Mouse (Mus musculus) MEL (cell line): Measurements from ENCODE around the gene Isy1.

Experiments used
- GATA1 ChIP-seq: IDR thresholded peaks from 2 replicates; pipeline ENCODE4 v1.6.1; 2011; ENCODE audit warnings: low read depth, low read length, improper control_type of control experiment
- JUND ChIP-seq: IDR thresholded peaks from 2 replicates; pipeline ENCODE4 v1.6.1; 2011; ENCODE audit warnings: low read depth, mild to moderate bottlenecking, improper control_type of control experiment, low read length
- MYC ChIP-seq: IDR thresholded peaks from 2 replicates; pipeline ENCODE4 v1.6.1; 2011; ENCODE audit warnings: low read depth, mild to moderate bottlenecking, low read length, improper control_type of control experiment, moderate library complexity
- RCOR1 ChIP-seq: IDR thresholded peaks from 2 replicates; pipeline ENCODE4 v1.6.1; 2012; ENCODE audit warnings: low read depth, mild to moderate bottlenecking, inconsistent platforms, low read length, improper control_type of control experiment
- TCF12 ChIP-seq: IDR thresholded peaks from 2 replicates; pipeline ENCODE4 v1.6.1; 2014; ENCODE audit warnings: low read depth, mild to moderate bottlenecking, inconsistent platforms, low read length, improper control_type of control experiment, moderate library complexity
- USF2 ChIP-seq, 2 experiments: IDR thresholded peaks; 2 replicates each; pipeline ENCODE4 v1.6.1; 2011 to 2012; ENCODE audit warnings: improper control_type of control experiment in 2 of 2, low read length in 2 of 2, borderline replicate concordance in 1 of 2, inconsistent platforms in 1 of 2, low read depth in 1 of 2, mild to moderate bottlenecking in 1 of 2; ENCODE audit not compliant: insufficient read depth in 1 of 2
- ZKSCAN1 ChIP-seq: IDR thresholded peaks from 2 replicates; pipeline ENCODE4 v1.6.1; 2012; ENCODE audit warnings: low read depth, mild to moderate bottlenecking, inconsistent platforms, low read length, improper control_type of control experiment, moderate library complexity
- ZMIZ1 ChIP-seq: IDR thresholded peaks from 2 replicates; pipeline ENCODE4 v1.6.1; 2012; ENCODE audit warnings: low read depth, mild to moderate bottlenecking, inconsistent platforms, low read length, improper control_type of control experiment, moderate library complexity
- ZNF384 ChIP-seq: IDR thresholded peaks from 2 replicates; pipeline ENCODE4 v1.6.1; 2012; ENCODE audit warnings: low read depth, mild to moderate bottlenecking, inconsistent platforms, low read length, improper control_type of control experiment

DNA sequence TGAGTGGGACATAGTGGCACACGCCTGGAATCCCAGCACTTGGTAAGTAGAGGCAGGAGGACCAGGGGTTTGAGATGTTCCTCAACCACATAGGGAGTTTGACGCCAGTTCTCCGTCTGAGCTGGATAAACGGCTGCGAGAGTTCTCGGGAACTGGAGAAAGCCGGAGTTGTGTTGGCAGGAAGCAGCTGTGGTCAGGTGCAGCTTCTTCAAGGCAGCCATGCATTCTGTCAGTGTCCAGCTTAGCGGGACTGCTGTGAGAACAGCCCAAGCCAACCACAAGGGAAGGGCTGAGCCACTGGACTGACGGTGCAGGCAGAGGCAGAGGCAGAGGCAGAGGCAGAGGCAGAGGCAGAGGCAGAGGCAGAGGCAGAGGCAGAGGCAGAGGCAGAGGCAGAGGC is 63.7 kb downstream of the Isy1 start:
- TF ChIP-seq ZKSCAN1 = no peak
- TF ChIP-seq GATA1 = no peak
- no peak for TF ChIP-seq ZMIZ1
- TF ChIP-seq RCOR1 = no peak
- no peak for TF ChIP-seq ZNF384
- TF ChIP-seq USF2 (IDR thresholded peaks at IDR 0.05; ENCODE audit: borderline replicate concordance in 1 of 2, insufficient read depth in 1 of 2, low read depth in 1 of 2, low read length in 2 of 2) = no peak
- no peak for TF ChIP-seq MYC
- no peak for TF ChIP-seq TCF12
- TF ChIP-seq JUND = no peak
